Mouse (Mus musculus): Measurements from ENCODE around the gene Thra.
A peak's percentile ranks its signal among the peaks of the same experiment; 100 is the strongest.

Thra gene

DNA sequence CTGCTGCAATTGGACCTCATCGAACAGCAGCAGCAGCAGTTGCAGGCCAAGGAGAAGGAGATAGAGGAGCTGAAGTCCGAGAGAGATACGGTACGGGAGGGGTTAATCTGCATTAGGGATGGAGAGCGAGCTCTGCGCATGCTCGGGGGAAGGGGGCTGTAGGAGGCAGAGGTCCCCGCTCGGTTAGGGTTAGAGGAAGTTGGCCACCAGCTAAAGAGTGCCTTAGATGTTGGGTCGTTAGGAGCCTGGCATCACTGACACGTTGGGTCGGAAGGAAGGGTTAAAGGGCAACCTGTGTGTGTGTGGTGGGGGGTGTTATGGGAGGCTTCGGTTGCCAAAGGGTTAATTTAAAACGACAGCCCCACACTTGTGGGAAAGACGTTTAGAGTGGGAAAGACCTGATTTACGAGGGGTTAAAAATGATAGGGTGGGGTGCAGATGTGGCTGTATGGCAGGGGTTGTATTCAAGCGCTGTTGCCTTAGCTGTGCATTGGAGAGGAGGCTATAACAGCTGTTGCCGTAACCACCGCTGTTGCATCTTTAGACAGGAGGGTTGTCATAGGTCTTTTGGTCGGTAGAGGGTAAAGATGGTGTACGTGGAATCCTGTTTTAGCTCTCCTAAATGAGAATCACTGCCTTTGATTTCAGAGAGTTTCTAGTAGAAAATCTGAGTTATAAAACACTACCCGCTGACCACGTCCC, 56.2 kb downstream of the Thra start:
- peak; percentile 79 to 81 for DNase-seq

GRCm38 (mm10) chr11:98797306-98797705, 56.9 kb downstream of the Thra start:
- DNase-seq: peak; percentile 27 to 43

DNA sequence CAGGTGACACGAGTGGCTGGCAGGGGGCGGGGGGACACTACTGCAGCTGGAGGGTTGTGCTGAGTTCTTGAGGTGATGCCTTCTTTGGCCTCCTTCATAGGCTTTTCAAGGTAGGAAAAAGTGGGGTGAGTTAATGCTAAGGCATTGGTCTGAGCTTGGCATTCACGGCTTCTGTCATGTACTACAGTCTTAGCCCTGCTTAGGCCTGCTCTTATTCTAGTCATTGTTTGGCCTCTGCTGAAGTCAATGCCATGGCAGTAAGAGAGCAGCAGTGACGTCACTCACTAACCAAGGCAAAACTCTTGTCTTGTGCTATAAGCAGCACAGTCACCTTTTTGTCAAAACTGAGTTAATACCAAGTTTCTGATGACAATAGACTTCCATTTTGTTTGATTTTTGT, 57.5 kb downstream of the Thra start:
- DNase-seq: no peak

DNA sequence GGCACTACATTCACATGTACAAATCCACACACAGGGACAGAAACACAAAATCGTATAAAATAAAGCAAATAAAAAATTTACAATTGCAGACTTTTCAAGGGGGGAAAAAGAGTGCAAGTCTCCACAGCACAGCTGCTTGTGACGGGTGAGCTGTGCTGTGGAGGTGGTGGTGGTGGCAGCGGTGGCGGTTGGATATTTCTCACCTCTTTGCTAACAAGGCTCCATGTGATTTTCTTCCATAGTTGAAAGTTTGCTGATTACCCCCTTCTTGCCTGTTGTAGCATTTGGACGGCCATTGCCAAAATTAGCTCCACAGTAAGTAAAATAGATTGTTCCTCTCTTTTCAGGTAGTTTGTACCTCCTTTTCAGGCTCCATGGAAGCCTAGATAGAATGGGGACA, 64.2 kb downstream of the Thra start, which contains the start of gene Casc3:
Casc3 (plus strand) TSS at position 301 of the 400 bp plus-strand sequence.
- no peak for DNase-seq

DNA sequence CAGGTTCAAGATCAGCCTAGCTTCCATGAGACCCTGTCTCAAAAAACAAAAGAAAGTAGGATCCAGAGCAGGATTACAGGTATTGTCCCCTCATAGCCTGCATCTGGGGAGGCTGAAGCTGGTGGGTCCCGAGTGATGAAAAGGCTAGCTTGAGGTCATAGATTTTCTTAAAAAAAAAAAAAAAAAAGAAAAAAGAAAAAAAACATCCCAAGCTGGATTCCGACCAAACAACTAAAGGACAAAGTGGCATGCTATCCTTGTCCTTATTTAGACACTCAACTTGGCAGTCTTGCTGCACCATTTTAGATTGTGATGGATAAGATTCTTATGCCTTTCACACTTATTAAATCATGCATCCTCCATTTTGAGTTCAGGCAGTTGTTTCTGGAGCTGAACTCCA, 68.0 kb downstream of the Thra start:
- DNase-seq: no peak

DNA sequence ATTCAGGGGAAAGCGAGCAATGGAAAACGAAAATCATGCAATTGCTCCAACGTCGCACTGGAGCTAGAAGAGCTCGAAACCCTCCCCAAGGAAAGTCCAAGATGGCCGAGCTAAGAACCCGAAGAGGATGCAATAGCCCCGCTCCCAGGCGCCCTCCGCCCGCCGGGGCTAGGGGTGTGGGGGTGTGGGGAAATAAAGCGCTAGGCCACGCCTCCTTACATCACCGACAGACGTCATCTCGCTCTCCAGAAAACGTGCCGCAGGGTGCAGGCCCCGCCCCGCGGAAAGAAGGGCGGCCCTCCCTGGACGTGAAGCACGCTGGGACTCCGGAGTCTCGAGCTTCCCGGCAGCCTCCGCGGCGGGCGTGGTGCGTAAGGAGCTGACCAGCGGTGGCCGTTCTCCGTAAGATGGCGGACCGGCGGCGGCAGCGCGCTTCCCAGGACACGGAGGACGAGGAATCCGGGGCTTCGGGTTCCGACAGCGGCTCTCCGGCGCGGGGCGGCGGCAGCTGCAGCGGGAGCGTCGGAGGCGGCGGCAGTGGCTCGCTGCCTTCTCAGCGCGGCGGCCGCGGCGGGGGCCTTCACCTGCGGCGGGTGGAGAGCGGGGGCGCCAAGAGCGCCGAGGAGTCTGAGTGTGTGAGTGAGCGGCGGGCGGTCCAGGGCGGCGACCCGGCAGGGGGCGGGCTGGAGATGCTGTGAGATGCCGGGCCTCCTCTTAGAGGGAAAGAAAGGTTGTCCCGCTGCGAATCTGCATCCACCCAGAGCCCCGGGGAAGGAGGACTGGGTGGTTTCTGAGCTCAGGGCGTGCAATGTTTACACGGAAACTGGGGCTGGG, 69.2 kb downstream of the Thra start:
- DNase-seq: peak; percentile 99 to 100

DNA sequence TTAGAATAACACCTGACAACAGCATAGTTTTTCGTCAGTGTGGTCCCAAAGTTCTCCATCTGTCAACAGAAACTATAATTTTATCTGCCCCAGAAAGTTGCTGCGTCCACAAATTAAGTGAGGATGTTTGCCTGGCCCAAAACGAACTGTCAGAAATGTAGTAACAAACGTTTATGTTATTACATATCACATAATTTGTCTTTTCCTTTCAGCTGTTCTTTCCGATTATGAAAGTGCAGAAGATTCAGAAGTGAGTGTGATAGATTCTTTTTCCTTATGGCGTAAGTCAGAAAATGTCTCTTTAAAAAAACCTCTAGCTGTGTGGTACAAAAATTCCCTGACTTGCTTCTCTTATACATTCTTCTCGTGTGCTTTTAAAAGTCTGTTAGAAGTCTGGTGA, 70.2 kb downstream of the Thra start:
- no peak for DNase-seq

- DNase-seq: no peak
Observed at GRCm38 (mm10) chr11:98816706-98817239, 76.3 kb downstream of the Thra start.

Data from lung, postnatal 4 days (tissue).